Mouse (Mus musculus) myocyte (in vitro differentiated cells): ENCODE results near the gene Sbf2.

Experiments used
- CEBPB ChIP-seq: IDR thresholded peaks from 2 replicates; pipeline ENCODE4 v1.6.1; 2011; ENCODE audit warnings: mild to moderate bottlenecking, moderate library complexity; ENCODE audit not compliant: poor library complexity, insufficient read depth, severe bottlenecking
- E2F4 ChIP-seq: IDR thresholded peaks from one replicate; pipeline ENCODE4 v1.6.1; 2011; ENCODE audit warnings: mild to moderate bottlenecking, control low read depth, moderate library complexity; ENCODE audit not compliant: insufficient read depth
- MAX ChIP-seq: IDR thresholded peaks from one replicate; pipeline ENCODE4 v1.6.1; 2011; ENCODE audit warnings: low read depth, mild to moderate bottlenecking, control low read depth
- MYOD1 ChIP-seq, 3 experiments: IDR thresholded peaks; one replicate each; pipeline ENCODE4 v1.6.1; 2011; ENCODE audit warnings: control low read depth in 2 of 3, low read depth in 2 of 3, mild to moderate bottlenecking in 2 of 3, moderate library complexity in 1 of 3; ENCODE audit not compliant: insufficient read length in 2 of 3, control insufficient read depth in 1 of 3
- MYOG ChIP-seq, 3 experiments: IDR thresholded peaks; one replicate each; pipeline ENCODE4 v1.6.1; 2011; ENCODE audit warnings: control low read depth in 2 of 3, low read depth in 2 of 3, mild to moderate bottlenecking in 2 of 3; ENCODE audit not compliant: insufficient read length in 2 of 3, control insufficient read depth in 1 of 3, insufficient read depth in 1 of 3
- POLR2A ChIP-seq: IDR thresholded peaks from one replicate; pipeline ENCODE4 v1.6.1; 2011; ENCODE audit warnings: low read depth, mild to moderate bottlenecking, control low read depth, moderate library complexity; ENCODE audit not compliant: insufficient read length
- POLR2AphosphoS2 ChIP-seq: IDR thresholded peaks from one replicate; pipeline ENCODE4 v1.6.1; 2011; ENCODE audit warnings: low read depth, control low read depth; ENCODE audit not compliant: insufficient read length
- REST ChIP-seq: IDR thresholded peaks from one replicate; pipeline ENCODE4 v1.6.1; 2011; ENCODE audit warnings: mild to moderate bottlenecking, control low read depth, moderate library complexity; ENCODE audit not compliant: insufficient read depth, insufficient read length
- TCF3 ChIP-seq: IDR thresholded peaks from one replicate; pipeline ENCODE4 v1.6.1; 2011; ENCODE audit warnings: low read depth, control low read depth; ENCODE audit not compliant: insufficient read length
- USF1 ChIP-seq: IDR thresholded peaks from one replicate; pipeline ENCODE4 v1.6.1; 2011; ENCODE audit warnings: low read depth, mild to moderate bottlenecking, control low read depth, moderate library complexity

DNA sequence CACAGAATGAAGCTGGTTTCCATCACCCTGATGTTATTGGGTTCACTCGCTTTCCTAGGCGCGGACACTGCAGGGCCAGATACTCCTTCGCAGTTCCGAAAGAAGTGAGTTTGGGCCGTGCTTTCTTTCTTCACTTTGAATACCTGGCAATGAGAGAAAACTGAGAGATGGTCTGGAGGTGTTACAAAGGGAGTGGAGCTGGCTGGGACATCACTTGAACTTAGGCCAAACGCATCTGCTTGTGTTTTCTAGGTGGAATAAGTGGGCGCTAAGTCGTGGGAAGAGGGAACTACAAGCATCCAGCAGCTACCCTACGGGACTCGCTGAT is 13.5 kb upstream of the Sbf2 start:
- no peak for TF ChIP-seq POLR2A
- no peak for TF ChIP-seq E2F4
- no peak for TF ChIP-seq MAX
- TF ChIP-seq MYOG (IDR thresholded peaks at IDR 0.05; ENCODE audit: control insufficient read depth in 1 of 3, insufficient read depth in 1 of 3, insufficient read length in 2 of 3, low read depth in 2 of 3), result no peak
- no peak for TF ChIP-seq MYOD1 (IDR thresholded peaks at IDR 0.05; ENCODE audit: control insufficient read depth in 1 of 3, insufficient read length in 2 of 3, low read depth in 2 of 3)
- TF ChIP-seq REST, result no peak
- no peak for TF ChIP-seq USF1
- TF ChIP-seq CEBPB, result no peak
- no peak for TF ChIP-seq POLR2AphosphoS2
- no peak for TF ChIP-seq TCF3
